Mouse (Mus musculus) limb, embryonic 12.5 days (tissue): ENCODE data around the gene Plppr1. TPM values are rescaled to one million over a fixed set of nuclear protein-coding genes. Genes with fewer than 3 reads are reported as not detected.

Experiments
- ATAC-seq: fragments of 200-750 bp; cut with Nextera tagmentation; 2 replicates; pipeline ENCODE4 v1.8.0; 2017; ENCODE audit warnings: low read depth, moderate TSS enrichment; ENCODE audit not compliant: insufficient number of reproducible peaks, insufficient read depth, low FRiP score, low TSS enrichment
- H3K27ac ChIP-seq: fragments of 300-500 bp; sonication (generic); 2 replicates; pipeline ENCODE4 v1.5.1; 2016; ENCODE audit warnings: mild to moderate bottlenecking, moderate library complexity
- H3K27me3 ChIP-seq: fragments of 300-500 bp; sonication (generic); 2 replicates; pipeline ENCODE4 v1.6.1; 2016; ENCODE audit warnings: mild to moderate bottlenecking, moderate library complexity
- H3K36me3 ChIP-seq: fragments of 300-500 bp; sonication (generic); 2 replicates; pipeline ENCODE4 v1.6.1; 2016; ENCODE audit warnings: mild to moderate bottlenecking, moderate library complexity
- H3K4me1 ChIP-seq: fragments of 300-500 bp; sonication (generic); replicated peaks from 2 replicates; pipeline ENCODE4 v1.6.1; 2016
- H3K4me2 ChIP-seq: fragments of 300-500 bp; sonication (generic); 2 replicates; pipeline ENCODE4 v1.6.1; 2016; ENCODE audit warnings: mild to moderate bottlenecking, moderate library complexity
- H3K4me3 ChIP-seq: fragments of 300-500 bp; sonication (generic); replicated peaks from 2 replicates; pipeline ENCODE4 v1.5.1; 2016; ENCODE audit warnings: mild to moderate bottlenecking
- H3K9ac ChIP-seq: fragments of 300-500 bp; sonication (generic); replicated peaks from 2 replicates; pipeline ENCODE4 v1.6.1; 2016; ENCODE audit warnings: mild to moderate bottlenecking, moderate library complexity
- H3K9me3 ChIP-seq: fragments of 300-500 bp; sonication (generic); 2 replicates; pipeline ENCODE4 v1.6.1; 2016; ENCODE audit warnings: mild to moderate bottlenecking, moderate library complexity
- WGBS: fragments of 180-500 bp; shearing (Covaris S2); methylation state at CpG from one replicate; pipeline ENCODE4 v1.1.7; 2016; 5-methylcytosine and 5-hydroxymethylcytosine counted together
- polyA plus RNA-seq: library from polyadenylated mRNA; unstranded; fragments of >200 nt; fragmentation: Nextera tagmentation; extraction: Ambion mirVana; gene quantifications from 2 replicates; pipeline ENCODE4 v1.2.1, GENCODE M21; 2016

The Plppr1 gene
- polyA plus RNA-seq, 1 experiment from 2014 or later: 2.1 TPM

- ATAC-seq: no peak
- H3K9me3 ChIP-seq: no peaks in the 10 kb centered on the region
- H3K4me3 ChIP-seq: no peak overlapping the region
- H3K27me3 ChIP-seq: no peaks in the 10 kb centered on the region
- no peak overlapping the region for H3K9ac ChIP-seq
- H3K4me2 ChIP-seq: no peak overlapping the region
- no peaks in the 10 kb centered on the region for H3K36me3 ChIP-seq
- no peaks in the 10 kb centered on the region for H3K4me1 ChIP-seq
- 49% methylated on average over 2 of the region's 2 CpGs for WGBS
- H3K27ac ChIP-seq: no peak overlapping the region
Measured at GRCm38 (mm10) chr4:49386873-49387272, 327.8 kb downstream of the Plppr1 start.
